Mouse (Mus musculus): Measurements from ENCODE around the gene Dtx3.
"Not testable (repeated sequence)": the region's sequence is repeated elsewhere in the genome, so short reads cannot be mapped to it uniquely, and the experiment has no call there.

The Dtx3 gene

DNA sequence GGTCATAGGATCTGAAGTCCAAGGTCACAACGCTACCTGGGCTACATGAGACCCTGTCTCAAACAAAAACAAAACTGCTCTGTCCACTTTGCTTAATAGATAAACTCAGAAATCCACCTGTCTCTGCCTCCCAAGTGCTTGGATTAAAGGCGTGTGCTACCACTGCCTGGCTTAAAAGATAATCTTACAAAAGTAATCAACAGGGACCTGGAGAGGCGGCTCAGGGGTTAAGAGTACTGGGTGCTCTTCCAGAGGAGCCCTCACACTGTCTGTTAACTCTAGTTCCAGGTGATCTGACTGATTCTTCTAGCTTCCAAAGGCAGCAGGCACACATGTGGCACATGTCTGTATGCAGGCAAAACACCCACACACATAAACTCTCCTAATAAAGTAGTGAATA is 7.6 kb upstream of the Dtx3 start:
- DNase-seq: no peak

- DNase-seq: no peak
Observed at GRCm38 (mm10) chr10:127200279-127200678, 4.8 kb upstream of the Dtx3 start.

- no peak for DNase-seq
Observed at GRCm38 (mm10) chr10:127199474-127199873, 3.9 kb upstream of the Dtx3 start.

GRCm38 (mm10) chr10:127199068-127199467 is 3.5 kb upstream of the Dtx3 start:
- no peak for DNase-seq

- no peak for DNase-seq
Observed at GRCm38 (mm10) chr10:127198492-127198891, 3.0 kb upstream of the Dtx3 start.

- DNase-seq: no peak
Observed at GRCm38 (mm10) chr10:127197505-127198110, 2.1 kb upstream of the Dtx3 start.

DNA sequence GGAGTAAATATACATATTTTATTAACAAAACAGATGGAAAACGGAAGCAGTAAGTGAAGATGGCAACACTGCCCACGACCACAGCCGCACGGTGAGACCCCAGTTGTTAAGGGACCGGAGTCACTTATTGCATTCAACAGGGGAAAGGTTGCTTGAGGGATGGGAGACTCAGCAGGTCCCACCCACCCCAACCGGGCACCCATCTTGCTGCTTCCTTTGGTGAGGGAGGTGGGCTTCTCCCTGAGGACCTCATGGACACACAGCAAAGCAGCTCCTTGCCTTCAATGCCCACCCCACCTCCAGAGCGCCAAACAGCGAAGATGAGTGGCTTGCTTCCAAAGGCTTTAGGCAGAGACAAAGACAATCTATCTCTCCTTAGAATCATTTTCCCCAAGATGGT is 1.6 kb upstream of the Dtx3 start:
- DNase-seq: no peak

DNA sequence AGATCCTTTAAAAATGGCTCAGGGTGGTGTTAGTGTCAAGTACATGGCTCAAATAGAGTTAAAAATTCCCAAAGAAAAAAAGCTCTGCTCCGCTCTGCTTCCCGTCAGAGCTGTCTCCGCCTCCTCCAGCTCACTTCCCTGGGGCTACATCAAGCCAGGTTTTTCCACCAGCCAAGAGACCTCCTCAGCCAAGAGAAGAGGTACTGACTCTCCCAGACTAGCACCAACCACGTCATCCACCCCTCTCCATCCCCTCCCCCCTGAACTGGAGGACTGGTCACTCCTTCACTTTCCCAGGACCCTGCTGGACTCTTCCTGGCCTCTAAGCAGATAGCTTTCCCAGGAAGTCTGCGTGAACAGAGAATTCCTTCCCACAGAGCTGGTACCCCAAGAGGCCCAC is 864 bp upstream of the Dtx3 start:
- DNase-seq: no peak

DNA sequence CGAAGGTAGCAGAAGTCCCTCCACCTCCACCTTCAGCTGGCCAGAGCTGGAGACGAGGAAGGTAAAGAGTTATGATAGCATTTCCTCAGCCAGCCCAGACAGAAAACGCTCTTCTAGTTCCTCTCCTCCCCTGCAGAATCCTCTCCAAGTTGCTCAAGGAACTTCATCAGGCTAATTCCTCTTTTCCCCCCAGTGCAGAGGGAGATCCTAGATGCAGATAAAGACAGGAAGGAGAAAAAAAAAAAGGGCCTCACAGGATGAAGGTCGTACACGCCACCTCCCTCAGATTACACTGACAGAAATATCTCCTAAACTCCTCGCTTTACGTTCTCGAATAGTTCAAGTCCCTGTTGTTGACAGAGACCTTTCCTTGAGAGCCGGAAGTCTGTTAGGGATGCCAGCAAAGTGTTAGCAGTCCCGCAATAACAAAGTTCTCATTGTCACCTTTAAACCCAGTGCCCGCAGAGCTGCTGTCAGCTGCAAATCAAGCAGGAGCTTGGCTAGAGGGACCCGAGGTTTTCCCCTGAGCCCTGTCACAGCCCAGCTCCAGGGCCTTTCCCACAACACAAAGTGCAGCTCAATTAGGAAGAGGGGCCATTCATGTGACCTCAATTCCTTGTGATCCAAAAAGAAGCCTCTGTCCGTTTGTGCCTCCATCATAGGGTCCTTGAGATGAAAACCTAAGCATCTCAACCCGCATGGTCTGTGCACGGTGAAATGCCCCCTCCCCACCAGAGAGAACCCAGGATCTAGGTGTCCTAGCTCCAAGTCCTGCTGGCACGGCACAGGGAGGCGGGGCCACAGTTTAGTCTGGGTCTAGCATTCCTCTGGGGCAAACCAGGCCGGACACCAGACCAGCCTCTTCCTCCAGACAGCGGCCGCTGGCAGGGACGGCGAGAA is 850 bp downstream of the Dtx3 start:
- peak; percentile 56 for DNase-seq

GRCm38 (mm10) chr10:127193011-127193410 is 2.5 kb downstream of the Dtx3 start:
- no peak for DNase-seq

- DNase-seq: not testable (repeated sequence)
Observed at GRCm38 (mm10) chr10:127192057-127192328, 3.5 kb downstream of the Dtx3 start.

DNA sequence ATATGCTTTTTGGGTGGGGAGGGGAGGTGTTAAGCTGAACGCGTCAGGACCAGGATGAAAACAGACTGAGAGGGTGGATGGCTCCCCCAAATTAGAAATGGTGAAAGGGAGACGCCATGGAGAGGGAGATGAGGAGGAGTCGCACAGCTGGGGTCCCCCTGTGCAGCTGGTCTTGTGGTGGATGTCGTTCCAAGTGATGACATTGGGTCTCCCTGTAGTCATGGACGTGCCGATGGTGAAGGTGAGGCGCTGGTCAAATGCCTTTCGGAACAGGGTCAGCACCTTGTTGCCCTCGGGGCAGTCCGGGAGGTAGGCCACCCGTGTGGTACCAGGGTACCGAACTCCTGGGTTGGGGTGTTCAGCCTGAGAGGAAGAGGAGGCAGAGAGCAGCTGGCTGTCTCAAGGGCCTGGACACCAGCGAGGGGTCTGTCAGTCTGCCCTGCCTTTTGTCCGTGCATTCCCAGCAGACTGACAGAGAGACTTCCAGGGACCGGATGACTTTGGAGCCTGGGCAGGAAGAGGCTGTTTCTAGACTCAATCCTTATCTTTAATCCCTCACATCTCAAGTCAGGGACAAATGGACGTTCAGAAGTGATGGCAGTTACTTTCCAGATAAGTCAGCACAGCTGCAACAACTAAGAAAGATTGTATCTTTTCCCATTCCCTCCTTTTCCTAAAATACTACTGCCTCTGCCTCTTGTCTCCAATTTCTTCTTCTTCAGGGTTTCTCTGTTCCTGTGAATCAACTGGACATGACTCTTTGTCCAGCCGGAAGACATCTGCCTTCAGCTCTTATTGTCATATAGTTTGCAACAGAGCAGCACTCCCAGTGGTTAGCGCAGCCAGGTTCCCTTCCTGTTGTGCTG is 4.1 kb downstream of the Dtx3 start:
- no peak for DNase-seq

DNA sequence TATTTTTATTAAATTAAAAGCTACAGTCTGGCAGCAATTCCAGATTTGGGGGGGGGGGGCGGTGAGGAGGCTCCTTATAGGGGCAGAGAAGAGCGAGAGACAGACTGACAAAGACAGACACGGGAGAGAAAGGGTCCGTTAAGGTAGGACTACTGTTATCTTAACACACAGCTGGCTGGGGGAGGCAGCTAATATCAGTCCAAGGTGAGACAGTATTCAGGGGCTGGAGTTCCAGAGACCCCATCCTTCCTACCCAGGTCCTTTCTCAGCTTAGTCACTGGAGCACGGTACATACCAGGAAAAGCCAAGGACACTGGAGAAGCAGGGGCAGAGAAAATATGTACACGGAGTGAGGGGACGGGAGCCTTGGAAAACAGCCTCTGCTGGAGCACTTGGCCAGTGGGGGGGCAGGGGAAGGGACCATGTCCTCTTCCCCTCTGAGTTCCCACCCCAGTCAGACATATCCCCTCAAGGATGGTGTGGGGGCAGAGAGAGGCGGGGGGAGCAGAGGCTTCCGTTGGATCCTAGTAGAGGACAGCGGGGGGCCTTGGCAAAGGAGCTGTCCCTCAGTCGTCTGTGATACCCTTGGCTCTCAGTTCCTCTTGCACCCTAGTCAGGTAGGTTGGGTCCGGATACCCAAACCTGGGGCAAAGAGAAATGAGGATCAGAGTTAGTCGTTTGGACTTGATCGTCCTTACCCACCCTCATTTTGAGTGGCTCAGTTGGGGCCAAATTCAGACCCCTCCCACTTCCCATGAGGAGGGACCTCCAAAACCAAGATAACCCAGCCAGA is 4.9 kb downstream of the Dtx3 start:
- no peak for DNase-seq

DNA sequence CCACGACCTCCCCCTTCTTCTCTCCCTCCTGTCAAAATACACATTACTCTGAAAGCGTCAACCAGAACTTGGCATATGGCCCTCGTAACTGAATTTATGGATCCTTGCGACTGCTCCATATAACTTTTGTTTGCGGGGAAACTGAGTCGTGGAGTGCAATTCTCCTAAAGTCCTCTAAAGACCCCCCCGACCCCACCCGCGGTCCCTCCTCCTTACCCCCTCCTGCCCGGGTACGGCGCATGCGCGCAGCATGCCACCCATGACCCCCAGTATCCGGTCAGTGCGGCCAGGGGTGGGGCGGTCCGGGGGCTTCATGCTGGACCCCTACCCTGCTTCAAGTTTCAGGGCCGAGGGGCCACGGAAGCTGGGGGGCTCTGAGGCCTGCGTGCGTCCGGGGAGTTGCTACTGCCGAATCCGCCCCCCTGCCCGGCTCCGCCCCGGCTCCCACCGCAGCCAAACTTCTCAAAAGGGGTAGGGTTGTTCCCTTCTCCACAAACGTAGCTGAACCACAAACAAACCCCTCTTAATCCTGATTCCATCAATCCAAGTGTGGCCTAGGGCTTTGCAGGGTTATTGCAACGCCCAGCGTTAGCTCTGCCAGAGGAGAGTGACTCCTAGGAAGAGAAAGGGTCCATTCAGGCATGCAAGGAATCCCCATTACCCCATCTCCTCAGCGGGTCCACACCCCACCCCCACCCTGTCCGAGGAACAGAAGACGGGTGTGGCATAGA is 5.7 kb downstream of the Dtx3 start, which contains the start of gene Arhgef25:
Arhgef25 (minus strand) TSS at position 433 of the 731 bp plus-strand sequence.
- DNase-seq: peak; percentile 48

GRCm38 (mm10) chr10:127189116-127189650 is 6.3 kb downstream of the Dtx3 start:
- DNase-seq: no peak

- DNase-seq: peak; percentile 46
Observed at GRCm38 (mm10) chr10:127188465-127189115, 6.9 kb downstream of the Dtx3 start.

GRCm38 (mm10) chr10:127188079-127188453 is 7.5 kb downstream of the Dtx3 start:
- DNase-seq: no peak

GRCm38 (mm10) chr10:127187371-127188078 is 8.0 kb downstream of the Dtx3 start:
- DNase-seq: no peak

- DNase-seq: no peak
Observed at GRCm38 (mm10) chr10:127186451-127186850, 9.1 kb downstream of the Dtx3 start.

DNA sequence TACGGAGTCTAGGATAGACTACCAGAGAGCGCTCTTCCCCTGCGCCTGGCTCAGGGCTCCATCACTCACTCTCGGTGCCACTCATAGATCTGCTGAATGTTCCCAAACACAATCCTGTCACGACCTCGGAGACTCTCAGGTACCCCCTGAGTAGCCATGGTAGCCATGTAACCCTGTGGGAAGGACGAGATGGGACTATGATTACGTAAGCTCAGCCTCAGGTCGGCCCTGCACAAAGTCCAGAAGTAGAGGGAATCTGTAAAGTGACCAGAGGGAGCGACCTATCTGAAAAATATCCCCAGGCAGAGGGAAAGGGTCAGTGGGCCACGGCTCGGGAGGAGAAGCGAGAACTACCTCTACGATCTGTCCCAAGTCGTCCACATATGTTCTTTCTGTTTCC is 10.0 kb downstream of the Dtx3 start:
- no peak for DNase-seq

GRCm38 (mm10) chr10:127185101-127185500 is 10.4 kb downstream of the Dtx3 start:
- peak; percentile 58 for DNase-seq

Measured in thymus, postnatal 4 days (tissue).